Mouse (Mus musculus) ES-E14 (cell line): ENCODE measurements around the gene Dpf1. TPM values are rescaled to one million over a fixed set of nuclear protein-coding genes. Genes with fewer than 3 reads are reported as not detected.

Source experiments
- DNase-seq: peaks from one replicate; pipeline ENCODE4 v3.0.0-alpha.2; 2013; ENCODE audit warnings: low read depth, low spot score
- H3K27ac ChIP-seq: 2 replicates; pipeline ENCODE4 v1.5.1; 2012; ENCODE audit warnings: low read depth, mild to moderate bottlenecking, low read length, moderate library complexity, mixed read lengths; ENCODE audit not compliant: poor library complexity, insufficient read depth, severe bottlenecking
- H3K36me3 ChIP-seq: 2 replicates; pipeline ENCODE4 v1.6.1; 2012; ENCODE audit warnings: mild to moderate bottlenecking, low read length, moderate library complexity, mixed read lengths; ENCODE audit not compliant: control insufficient read depth, poor library complexity, insufficient read depth, severe bottlenecking
- H3K4me1 ChIP-seq, 2 experiments: fragments of 150-350 bp in 1 of 2; sonication (generic) in 1 of 2; 2 replicates each; pipeline ENCODE4 v1.6.1; 2012; ENCODE audit warnings: low read length in 2 of 2, mild to moderate bottlenecking in 1 of 2, mixed read lengths in 1 of 2; ENCODE audit not compliant: control insufficient read depth in 2 of 2, insufficient read depth in 2 of 2, poor library complexity in 1 of 2
- H3K4me3 ChIP-seq, 2 experiments: fragments of 150-350 bp in 1 of 2; sonication (generic) in 1 of 2; 2 replicates each; pipeline ENCODE4 v1.5.1; 2012; ENCODE audit warnings: low read length in 2 of 2, low read depth in 1 of 2, mild to moderate bottlenecking in 1 of 2, mixed read lengths in 1 of 2; ENCODE audit not compliant: insufficient read depth in 1 of 2, poor library complexity in 1 of 2, severe bottlenecking in 1 of 2
- H3K9ac ChIP-seq: 2 replicates; pipeline ENCODE4 v1.6.1; 2012; ENCODE audit warnings: low read depth, mild to moderate bottlenecking, low read length, mixed read lengths; ENCODE audit not compliant: poor library complexity, insufficient read depth, severe bottlenecking
- H3K9me3 ChIP-seq: fragments of 150-350 bp; sonication (generic); 2 replicates; pipeline ENCODE4 v1.6.1; 2012; ENCODE audit warnings: low read depth, mild to moderate bottlenecking, low read length; ENCODE audit not compliant: control insufficient read depth, insufficient read depth
- CHD2 ChIP-seq: IDR thresholded peaks from 2 replicates; pipeline ENCODE4 v1.6.1; 2014; ENCODE audit warnings: mild to moderate bottlenecking, low read depth, low read length, inconsistent platforms
- HCFC1 ChIP-seq: IDR thresholded peaks from 2 replicates; pipeline ENCODE4 v1.6.1; 2012; ENCODE audit warnings: low read length, inconsistent platforms, borderline replicate concordance; ENCODE audit not compliant: insufficient read depth
- MAFK ChIP-seq: IDR thresholded peaks from 2 replicates; pipeline ENCODE4 v1.6.1; 2014; ENCODE audit warnings: mild to moderate bottlenecking, low read depth, low read length, inconsistent platforms; ENCODE audit not compliant: insufficient read depth
- ZC3H11A ChIP-seq: IDR thresholded peaks from 2 replicates; pipeline ENCODE4 v1.6.1; 2012; ENCODE audit warnings: low read depth, mild to moderate bottlenecking, inconsistent platforms, low read length, borderline replicate concordance
- ZNF384 ChIP-seq: IDR thresholded peaks from 2 replicates; pipeline ENCODE4 v1.6.1; 2012; ENCODE audit warnings: low read depth, low read length, inconsistent platforms
- in situ Hi-C, 2 experiments: fragments of 600-800 bp; cut with MboI; formaldehyde crosslinking; loops; one replicate each; pipeline ENCODE4 v1.15.1; 2025; ENCODE audit warnings: low sequenced_read_pairs in 2 of 2, inconsistent platforms in 1 of 2; ENCODE audit not compliant: unreplicated experiment in 2 of 2
- total RNA-seq: library from RNA; depleted of rRNA; stranded (reverse); fragments of 300-350 nt; gene quantifications from 2 replicates; pipeline ENCODE4 v1.2.3, GENCODE M21; 2012

The Dpf1 gene
- total RNA-seq, 1 experiment: 18.0 TPM

DNA sequence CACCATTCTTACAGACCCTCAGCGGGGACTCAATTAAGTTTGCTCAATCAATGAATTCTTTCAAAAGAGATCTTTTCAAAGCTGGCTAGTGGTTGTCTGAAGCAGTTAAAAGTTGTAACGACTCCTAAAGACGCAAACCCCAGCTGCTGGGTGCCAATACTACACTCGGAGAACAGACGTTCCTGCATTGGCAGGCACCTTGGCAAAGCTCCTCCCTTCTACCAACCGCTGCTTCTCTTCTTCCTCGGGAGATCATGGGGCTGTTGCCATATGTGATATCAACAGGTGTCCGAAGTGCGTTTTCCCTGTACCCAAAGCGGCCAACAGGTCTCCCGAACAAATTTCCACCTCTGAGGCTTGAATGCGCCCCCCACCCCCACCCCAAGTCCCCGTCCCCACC is 22.9 kb upstream of the Dpf1 start:
- Histone ChIP-seq H3K36me3 (peaks cover 10% of the 10 kb centered on the region; the same call in 1 of the 2 replicates), H3K9ac (peak overlapping the region; percentile 98), H3K4me3 (peak overlapping the region; percentile 85 to 92), H3K4me1 (peaks cover 3 to 18% of the 10 kb centered on the region in 2 experiments; a peak in 1 of 4 replicates), H3K27ac (peak overlapping the region; percentile 49; the same call in 1 of the 2 replicates), H3K9me3 (no peaks in the 10 kb centered on the region)
- no peak for TF ChIP-seq ZNF384
- TF ChIP-seq ZC3H11A: no peak
- no peak for TF ChIP-seq CHD2
- TF ChIP-seq MAFK: no peak
- in situ Hi-C loops: no loop called here
- no peak for DNase-seq

GRCm38 (mm10) chr7:29281201-29282073 is 22.3 kb upstream of the Dpf1 start, which contains the start of gene Spint2:
Gene Spint2 (minus strand): TSS chr7:29281912.
- in situ Hi-C loops: no loop called here
- Histone ChIP-seq H3K9ac (peak within 1 kb of the TSS; percentile 98), H3K9me3 (no peaks in the 10 kb centered on the region), H3K4me1 (peaks cover 3 to 13% of the 10 kb centered on the region in 2 experiments; a peak in 1 of 4 replicates), H3K36me3 (peaks cover 10% of the 10 kb centered on the region; the same call in 1 of the 2 replicates), H3K4me3 (peak within 1 kb of the TSS; percentile 85 to 92), H3K27ac (peak within 1 kb of the TSS; percentile 61)
- peak; percentile 66 for DNase-seq
- TF ChIP-seq MAFK: no peak
- no peak for TF ChIP-seq HCFC1
- TF ChIP-seq ZC3H11A: no peak
- peak; percentile 91 for TF ChIP-seq CHD2
- TF ChIP-seq ZNF384: no peak

GRCm38 (mm10) chr7:29282074-29282554 is 21.6 kb upstream of the Dpf1 start:
- H3K9ac ChIP-seq: no peak overlapping the region

DNA sequence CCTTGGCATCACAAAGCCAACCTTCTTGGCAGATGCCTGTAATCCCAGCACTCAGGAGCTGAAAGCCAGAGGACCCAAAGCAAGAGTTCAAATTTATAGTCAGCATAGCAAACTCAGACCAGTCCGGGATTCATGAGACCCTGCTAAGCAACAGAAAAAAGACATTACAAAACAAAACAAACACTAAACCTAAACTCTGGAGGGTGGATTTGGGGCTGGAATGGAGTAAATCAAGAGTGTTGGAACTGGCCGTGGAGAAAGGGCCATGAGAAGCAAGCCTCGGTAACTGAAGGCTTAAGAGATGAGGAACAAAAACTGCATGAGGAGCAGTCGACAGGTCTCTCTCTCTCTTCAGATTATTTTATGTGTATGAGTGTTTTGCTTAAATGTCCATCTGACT is 19.9 kb upstream of the Dpf1 start:
- TF ChIP-seq ZC3H11A (no peak), ZNF384 (no peak), CHD2 (no peak), HCFC1 (no peak), MAFK (no peak)
- Histone ChIP-seq H3K9me3 (no peaks in the 10 kb centered on the region), H3K4me1 (peaks cover 3 to 11% of the 10 kb centered on the region in 2 experiments; a peak in 1 of 4 replicates), H3K4me3 (no peak overlapping the region), H3K27ac (no peak overlapping the region), H3K36me3 (peaks cover 3% of the 10 kb centered on the region; the same call in 1 of the 2 replicates), H3K9ac (no peak overlapping the region)
- in situ Hi-C loops: no loop called here
- no peak for DNase-seq

More at GRCm38 (mm10) chr7:29282074-29282554, 21.6 kb upstream of the Dpf1 start:
- peaks cover 7% of the 10 kb centered on the region; the same call in 1 of the 2 replicates for H3K36me3 ChIP-seq
- H3K4me1 ChIP-seq: peaks cover 3 to 13% of the 10 kb centered on the region in 2 experiments; a peak in 1 of 4 replicates
- peak overlapping the region; percentile 85 to 92 for H3K4me3 ChIP-seq
- in situ Hi-C loops: no loop called here
- TF ChIP-seq CHD2: no peak
- TF ChIP-seq ZC3H11A: no peak
- no peak for TF ChIP-seq ZNF384
- no peak for TF ChIP-seq HCFC1
- TF ChIP-seq MAFK: no peak
- no peak overlapping the region for H3K27ac ChIP-seq
- no peak for DNase-seq
- H3K9me3 ChIP-seq: no peaks in the 10 kb centered on the region
